In genomic region chr2:106821883-106822282, GRCm38 (mm10) we compare ENCODE assay signal across 15 mouse cellular contexts.
DNase-seq lines count a peak whose midpoint lies in the region; ATAC-seq and TF ChIP-seq lines count a peak whose summit lies in the region.
"Had no signal": no experiment of that assay in that cellular context is flagged by ENCODE, and none has a peak within 500 bp of the region (broad histone marks: within the 10 kb centered on the region; RNA-seq: fewer than 3 reads in every experiment).

No protein-coding gene starts in this region.

- no peak for DNase-seq in forebrain, embryonic 10.5 days (ENCODE audit: extremely low spot score, low spot score)
- DNase-seq in forebrain, postnatal 0 days = no peak
- no peak for DNase-seq in stomach, postnatal 0 days (ENCODE audit: low spot score)
- DNase-seq in c-Kit-positive CD71-positive TER-119-positive erythroid progenitor cells, embryonic 14.5 days (ENCODE audit: low spot score) = no peak
- DNase-seq: cerebellum, adult 11-12 months; liver had no signal

- 55% methylated on average over 6 of the region's 6 CpGs for WGBS in forebrain, embryonic 10.5 days
- 28% methylated on average over 6 of the region's 6 CpGs for WGBS in forebrain, postnatal 0 days
- 54% methylated on average over 6 of the region's 6 CpGs for WGBS in liver, embryonic 15.5 days (ENCODE audit: insufficient replicate concordance)
- 61% methylated on average over 6 of the region's 6 CpGs for WGBS in liver, embryonic 12.5 days (ENCODE audit: insufficient replicate concordance)
- 46% methylated on average over 6 of the region's 6 CpGs for WGBS in stomach, embryonic 16.5 days
- WGBS in stomach, postnatal 0 days = 46% methylated on average over 6 of the region's 6 CpGs
- whole genome bisulfite sequencing in neural tube, embryonic 15.5 days = 16% methylated on average over 6 of the region's 6 CpGs

- H3K27me3 ChIP-seq in forebrain, embryonic 10.5 days (ENCODE audit: poor library complexity, severe bottlenecking) = peaks cover 13% of the 10 kb centered on the region; the same call in 1 of the 2 replicates
- H3K27me3 ChIP-seq in forebrain, postnatal 0 days (ENCODE audit: insufficient read depth, low read length) = no peaks in the 10 kb centered on the region
- no peaks in the 10 kb centered on the region for H3K27me3 ChIP-seq in liver, embryonic 15.5 days
- no peaks in the 10 kb centered on the region for H3K27me3 ChIP-seq in liver, embryonic 12.5 days (replicated peaks)
- no peaks in the 10 kb centered on the region for H3K27me3 ChIP-seq in stomach, embryonic 16.5 days (ENCODE audit: control insufficient read depth, insufficient read depth, low read length)
- H3K27me3 ChIP-seq in stomach, postnatal 0 days (ENCODE audit: control insufficient read depth, insufficient read depth, low read length) = no peaks in the 10 kb centered on the region
- no peaks in the 10 kb centered on the region for H3K27me3 ChIP-seq in neural tube, embryonic 15.5 days (replicated peaks)
- H3K27me3 ChIP-seq: CH12.LX; embryonic facial prominence, embryonic 15.5 days; Patski; stomach, embryonic 15.5 days had no signal

- H3K9me3 ChIP-seq in forebrain, embryonic 10.5 days = no peaks in the 10 kb centered on the region
- H3K9me3 ChIP-seq in forebrain, postnatal 0 days (ENCODE audit: low read length) = no peaks in the 10 kb centered on the region
- H3K9me3 ChIP-seq in liver, embryonic 15.5 days (replicated peaks) = no peaks in the 10 kb centered on the region
- H3K9me3 ChIP-seq in liver, embryonic 12.5 days (replicated peaks) = no peaks in the 10 kb centered on the region
- H3K9me3 ChIP-seq in stomach, embryonic 16.5 days (replicated peaks; ENCODE audit: control insufficient read depth, low read length) = no peaks in the 10 kb centered on the region
- no peaks in the 10 kb centered on the region for H3K9me3 ChIP-seq in stomach, postnatal 0 days (ENCODE audit: control insufficient read depth, low read length)
- no peaks in the 10 kb centered on the region for H3K9me3 ChIP-seq in neural tube, embryonic 15.5 days (replicated peaks)
- H3K9me3 ChIP-seq: embryonic facial prominence, embryonic 15.5 days; stomach, embryonic 15.5 days had no signal

- no peak overlapping the region for H3K9ac ChIP-seq in forebrain, postnatal 0 days
- no peak overlapping the region for H3K9ac ChIP-seq in liver, embryonic 15.5 days
- no peak overlapping the region for H3K9ac ChIP-seq in liver, embryonic 12.5 days
- H3K9ac ChIP-seq in stomach, embryonic 16.5 days (ENCODE audit: low read length) = no peak overlapping the region
- no peak overlapping the region for H3K9ac ChIP-seq in stomach, postnatal 0 days (ENCODE audit: low read length)
- H3K9ac ChIP-seq in neural tube, embryonic 15.5 days (replicated peaks) = no peak overlapping the region
- H3K9ac ChIP-seq: embryonic facial prominence, embryonic 15.5 days; stomach, embryonic 15.5 days had no signal

- no peaks in the 10 kb centered on the region for H3K36me3 ChIP-seq in forebrain, embryonic 10.5 days (replicated peaks)
- H3K36me3 ChIP-seq in forebrain, postnatal 0 days (ENCODE audit: insufficient read depth) = no peaks in the 10 kb centered on the region
- no peaks in the 10 kb centered on the region for H3K36me3 ChIP-seq in liver, embryonic 15.5 days (replicated peaks)
- H3K36me3 ChIP-seq in liver, embryonic 12.5 days = no peaks in the 10 kb centered on the region
- no peaks in the 10 kb centered on the region for H3K36me3 ChIP-seq in stomach, embryonic 16.5 days (ENCODE audit: control insufficient read depth, insufficient read depth, low read length)
- no peaks in the 10 kb centered on the region for H3K36me3 ChIP-seq in stomach, postnatal 0 days (ENCODE audit: control insufficient read depth, insufficient read depth, low read length)
- H3K36me3 ChIP-seq in neural tube, embryonic 15.5 days = no peaks in the 10 kb centered on the region
- H3K36me3 ChIP-seq: embryonic facial prominence, embryonic 15.5 days; stomach, embryonic 15.5 days had no signal

- H3K27ac ChIP-seq in forebrain, embryonic 10.5 days = peak overlapping the region; percentile 56; the same call in 1 of the 2 replicates
- H3K27ac ChIP-seq in forebrain, postnatal 0 days (ENCODE audit: low read depth, low read length) = no peak overlapping the region
- no peak overlapping the region for H3K27ac ChIP-seq in liver, embryonic 15.5 days (replicated peaks)
- H3K27ac ChIP-seq in liver, embryonic 12.5 days = no peak overlapping the region
- H3K27ac ChIP-seq in stomach, embryonic 16.5 days (ENCODE audit: low read length) = no peak overlapping the region
- H3K27ac ChIP-seq in stomach, postnatal 0 days (replicated peaks) = no peak overlapping the region
- H3K27ac ChIP-seq in neural tube, embryonic 15.5 days (replicated peaks) = 0 out of 2 replicates have a peak overlapping the region, but pooled peaks have one; percentile 61
- H3K27ac ChIP-seq: embryonic facial prominence, embryonic 15.5 days; stomach, embryonic 15.5 days had no signal

- TF ChIP-seq EP300 in stomach, postnatal 0 days (optimal IDR thresholded peaks at IDR 0.05) = no peak

- peaks cover 34% of the 10 kb centered on the region for H3K4me1 ChIP-seq in forebrain, embryonic 10.5 days
- H3K4me1 ChIP-seq in forebrain, postnatal 0 days (ENCODE audit: insufficient read depth) = 0 out of 2 replicates have a peak, but pooled peaks cover 4% of the 10 kb centered on the region
- no peaks in the 10 kb centered on the region for H3K4me1 ChIP-seq in liver, embryonic 15.5 days (replicated peaks)
- H3K4me1 ChIP-seq in liver, embryonic 12.5 days = no peaks in the 10 kb centered on the region
- no peaks in the 10 kb centered on the region for H3K4me1 ChIP-seq in stomach, embryonic 16.5 days (ENCODE audit: control insufficient read depth, insufficient read depth, low read length)
- no peaks in the 10 kb centered on the region for H3K4me1 ChIP-seq in stomach, postnatal 0 days (replicated peaks; ENCODE audit: control insufficient read depth, insufficient read depth)
- peaks cover 27% of the 10 kb centered on the region for H3K4me1 ChIP-seq in neural tube, embryonic 15.5 days

- no peak for TF ChIP-seq CTCF in forebrain, postnatal 0 days (IDR thresholded peaks at IDR 0.05; ENCODE audit: low read depth)
- no peak for TF ChIP-seq CTCF in stomach, postnatal 0 days (IDR thresholded peaks at IDR 0.05; ENCODE audit: low read depth)

- ATAC-seq in forebrain, postnatal 0 days = no peak
- peak; percentile 25; the same call in 1 of the 2 replicates for ATAC-seq in liver, embryonic 15.5 days (ENCODE audit: insufficient read depth)
- ATAC-seq in liver, embryonic 12.5 days = no peak
- peak; percentile 40; the same call in 1 of the 2 replicates for ATAC-seq in stomach, embryonic 16.5 days (ENCODE audit: insufficient read depth, low FRiP score)
- ATAC-seq in stomach, postnatal 0 days (ENCODE audit: low FRiP score, low TSS enrichment) = no peak
- no peak for ATAC-seq in neural tube, embryonic 15.5 days (ENCODE audit: low FRiP score)
- ATAC-seq: inflammation-experienced regulatory T-cells, adult 6 months; Patski had no signal

- no peak overlapping the region for H3K4me3 ChIP-seq in forebrain, embryonic 10.5 days
- H3K4me3 ChIP-seq in forebrain, postnatal 0 days (ENCODE audit: low read depth, low read length) = no peak overlapping the region
- H3K4me3 ChIP-seq in liver, embryonic 15.5 days (replicated peaks) = no peak overlapping the region
- H3K4me3 ChIP-seq in liver, embryonic 12.5 days = no peak overlapping the region
- H3K4me3 ChIP-seq in stomach, embryonic 16.5 days (replicated peaks; ENCODE audit: low read length) = no peak overlapping the region
- H3K4me3 ChIP-seq in stomach, postnatal 0 days (ENCODE audit: low read depth, low read length) = no peak overlapping the region
- H3K4me3 ChIP-seq in neural tube, embryonic 15.5 days (replicated peaks) = no peak overlapping the region
- H3K4me3 ChIP-seq: embryonic facial prominence, embryonic 15.5 days; stomach, embryonic 15.5 days had no signal

- no peak overlapping the region for H3K4me2 ChIP-seq in forebrain, postnatal 0 days (ENCODE audit: low read depth)
- H3K4me2 ChIP-seq in liver, embryonic 15.5 days = no peak overlapping the region
- no peak overlapping the region for H3K4me2 ChIP-seq in liver, embryonic 12.5 days
- no peak overlapping the region for H3K4me2 ChIP-seq in stomach, embryonic 16.5 days (ENCODE audit: low read depth, low read length)
- H3K4me2 ChIP-seq in stomach, postnatal 0 days (replicated peaks; ENCODE audit: low read depth) = no peak overlapping the region
- no peak overlapping the region for H3K4me2 ChIP-seq in neural tube, embryonic 15.5 days
- H3K4me2 ChIP-seq: embryonic facial prominence, embryonic 15.5 days; stomach, embryonic 15.5 days had no signal

Comparison
In these comparisons a context has a peak if more than half of its experiments do, and no peak if none do; other contexts are left out.
1. H3K27ac ChIP-seq: peak in forebrain, embryonic 10.5 days (single experiment) and neural tube, embryonic 15.5 days (single experiment); none in forebrain, postnatal 0 days (single experiment), liver, embryonic 15.5 days (single experiment), liver, embryonic 12.5 days (single experiment), stomach, embryonic 16.5 days (single experiment) and stomach, postnatal 0 days (single experiment).
2. ATAC-seq: peak in liver, embryonic 15.5 days (single experiment) and stomach, embryonic 16.5 days (single experiment); none in forebrain, postnatal 0 days (single experiment), liver, embryonic 12.5 days (single experiment), stomach, postnatal 0 days (single experiment) and neural tube, embryonic 15.5 days (single experiment).